Mouse (Mus musculus): Measurements from ENCODE around the gene 1700007K13Rik.

Gene 1700007K13Rik

GRCm38 (mm10) chr2:28468486-28469225 lies 2.5 kb upstream of the 1700007K13Rik start:
- DNase-seq = no peak

- peak; percentile 84 for DNase-seq
These were observed 1.8 kb upstream of the 1700007K13Rik start, which contains the start of gene Mrps2 for GRCm38 (mm10) chr2:28467860-28468485. Mrps2 (plus strand) TSS chr2:28468066.

- DNase-seq = no peak
These were observed 1.2 kb downstream of the 1700007K13Rik start for GRCm38 (mm10) chr2:28464919-28465318.

GRCm38 (mm10) chr2:28463919-28464318 lies 2.2 kb downstream of the 1700007K13Rik start:
- peak; percentile 75 for DNase-seq

GRCm38 (mm10) chr2:28456616-28457015 lies 9.5 kb downstream of the 1700007K13Rik start:
- no peak for DNase-seq

GRCm38 (mm10) chr2:28453539-28453938 lies 12.6 kb downstream of the 1700007K13Rik start:
- no peak for DNase-seq

GRCm38 (mm10) chr2:28451663-28452062 lies 14.5 kb downstream of the 1700007K13Rik start:
- no peak for DNase-seq

- DNase-seq = no peak
These were observed 18.8 kb downstream of the 1700007K13Rik start for GRCm38 (mm10) chr2:28447315-28447670.

GRCm38 (mm10) chr2:28446515-28447314 lies 19.4 kb downstream of the 1700007K13Rik start, which contains the start of gene Ppp1r26:
Ppp1r26 (plus strand) TSS chr2:28446800.
- peak; percentile 34 for DNase-seq

GRCm38 (mm10) chr2:28446181-28446514 lies 20.0 kb downstream of the 1700007K13Rik start:
- no peak for DNase-seq

- DNase-seq = no peak
These were observed 21.1 kb downstream of the 1700007K13Rik start for GRCm38 (mm10) chr2:28445082-28445481.

GRCm38 (mm10) chr2:28440842-28441241 lies 25.3 kb downstream of the 1700007K13Rik start:
- DNase-seq = no peak

GRCm38 (mm10) chr2:28435401-28435800 lies 30.7 kb downstream of the 1700007K13Rik start:
- DNase-seq = no peak

GRCm38 (mm10) chr2:28433512-28433911 lies 32.6 kb downstream of the 1700007K13Rik start:
- DNase-seq = no peak

GRCm38 (mm10) chr2:28432811-28433210 lies 33.3 kb downstream of the 1700007K13Rik start:
- DNase-seq = peak; percentile 24

- no peak for DNase-seq
These were observed 35.3 kb downstream of the 1700007K13Rik start for GRCm38 (mm10) chr2:28430846-28431245.

- DNase-seq = no peak
These were observed 38.9 kb downstream of the 1700007K13Rik start for GRCm38 (mm10) chr2:28427226-28427625.

- peak; percentile 64 for DNase-seq
These were observed 43.0 kb downstream of the 1700007K13Rik start for GRCm38 (mm10) chr2:28423167-28423566.

GRCm38 (mm10) chr2:28419898-28420297 lies 46.2 kb downstream of the 1700007K13Rik start:
- peak; percentile 91 for DNase-seq

GRCm38 (mm10) chr2:28418034-28418433 lies 48.1 kb downstream of the 1700007K13Rik start:
- peak; percentile 89 for DNase-seq

- no peak for DNase-seq
These were observed 49.6 kb downstream of the 1700007K13Rik start for GRCm38 (mm10) chr2:28416511-28416910.

GRCm38 (mm10) chr2:28415387-28416024 lies 50.6 kb downstream of the 1700007K13Rik start:
- DNase-seq = no peak

GRCm38 (mm10) chr2:28414757-28415137 lies 51.4 kb downstream of the 1700007K13Rik start:
- DNase-seq = no peak
